11 mouse cellular contexts compared by ENCODE assay signal in the genomic region with DNA sequence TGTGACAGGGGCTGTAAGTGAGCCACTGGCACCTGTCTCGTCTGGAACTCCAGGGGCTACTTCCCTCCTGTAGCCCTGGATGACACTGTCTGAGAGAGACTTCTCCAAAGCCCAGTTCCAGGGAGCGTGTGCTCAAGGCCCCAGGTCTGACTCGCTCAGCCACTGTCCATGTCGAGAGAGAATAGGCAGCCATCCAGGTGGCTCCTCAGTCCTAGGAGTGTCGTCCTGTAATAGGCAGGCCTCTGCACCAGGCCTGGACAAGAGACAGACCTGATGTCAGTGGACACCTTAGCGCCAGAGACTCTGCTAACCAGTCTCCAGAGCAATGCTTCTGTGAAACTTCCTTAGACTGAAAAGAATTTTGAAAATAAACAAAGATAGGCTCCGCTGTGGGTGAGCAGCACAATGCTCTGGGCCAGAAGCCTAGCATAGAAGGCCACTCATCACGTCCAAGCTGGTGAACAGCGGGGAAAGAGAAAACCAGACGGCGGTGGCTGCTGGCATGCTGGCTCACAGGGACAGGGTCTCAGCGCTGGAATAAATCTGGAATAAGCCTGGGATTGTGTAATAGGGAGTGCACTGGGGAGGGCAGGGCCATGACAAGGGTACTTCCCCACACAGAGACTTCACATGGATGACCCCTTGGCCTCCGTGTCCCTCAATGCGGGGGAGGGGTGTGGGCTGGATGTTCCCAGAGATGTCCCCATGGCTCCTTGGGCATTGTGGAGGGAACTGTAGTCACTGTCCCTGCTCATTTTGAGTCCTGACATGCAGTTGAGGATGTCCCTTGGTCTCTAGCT. TPM values are rescaled to one million over a fixed set of nuclear protein-coding genes. Genes with fewer than 3 reads are reported as not detected.
A peak's percentile ranks its signal among the peaks of the same experiment; 100 is the strongest.
DNase-seq lines count a peak whose midpoint lies in the region; ATAC-seq and TF ChIP-seq lines count a peak whose summit lies in the region.
"Had no signal": no experiment of that assay in that cellular context is flagged by ENCODE, and none has a peak within 500 bp of the region (broad histone marks: within the 10 kb centered on the region; RNA-seq: fewer than 3 reads in every experiment).

No protein-coding gene starts in this region.

- peak overlapping the region; percentile 38; the same call in 1 of the 2 replicates for H3K27ac ChIP-seq in heart, embryonic 16.5 days (ENCODE audit: low read length)
- peak overlapping the region; percentile 96 for H3K27ac ChIP-seq in MEL (ENCODE audit: control insufficient read depth, low read depth, low read length)
- peak overlapping the region; percentile 72 for H3K27ac ChIP-seq in intestine, embryonic 15.5 days
- H3K27ac ChIP-seq: midbrain, embryonic 12.5 days had no signal

- DNase-seq in heart, adult 8-10 months (ENCODE audit: low spot score): no peak
- no peak for DNase-seq in MEL (ENCODE audit: low read depth, low spot score)
- DNase-seq in lung, postnatal 25 days (ENCODE audit: low spot score): peak; percentile 35
- DNase-seq in adrenal gland, postnatal 25 days: no peak
- DNase-seq in kidney, postnatal 25 days: no peak
- no peak for DNase-seq in urinary bladder, adult 2 months (ENCODE audit: low spot score)
- DNase-seq: adrenal gland, adult 2 months; heart, postnatal 4 days had no signal

- TF ChIP-seq EP300 in MEL (IDR thresholded peaks at IDR 0.05; ENCODE audit: low read depth in 1 of 2, low read length in 2 of 2): no peak

- no peaks in the 10 kb centered on the region for H3K79me2 ChIP-seq in MEL (ENCODE audit: control insufficient read depth, insufficient read depth, low read length, poor library complexity)

- ATAC-seq in heart, embryonic 16.5 days (replicated peaks; ENCODE audit: extremely low read depth, insufficient read depth, low FRiP score): no peak
- peak; percentile 22; the same call in 1 of the 2 replicates for ATAC-seq in intestine, embryonic 15.5 days

- no peak for TF ChIP-seq CTCF in MEL (IDR thresholded peaks at IDR 0.05 in 2 of 3, conservative IDR thresholded peaks at IDR 0.05 in 1 of 3; ENCODE audit: control insufficient read depth in 1 of 3, insufficient read depth in 1 of 3, low read depth in 2 of 3, low read length in 3 of 3, poor library complexity in 1 of 3, severe bottlenecking in 1 of 3)

- no peak overlapping the region for H3K4me3 ChIP-seq in heart, embryonic 16.5 days (ENCODE audit: low read length)
- H3K4me3 ChIP-seq in MEL (ENCODE audit: control insufficient read depth in 1 of 2, insufficient read depth in 1 of 2, low read depth in 2 of 2, low read length in 2 of 2): no peak overlapping the region
- H3K4me3 ChIP-seq in intestine, embryonic 15.5 days (replicated peaks): no peak overlapping the region
- H3K4me3 ChIP-seq: midbrain, embryonic 12.5 days had no signal

- no peaks in the 10 kb centered on the region; the same call in 1 of the 2 replicates for H3K27me3 ChIP-seq in heart, embryonic 16.5 days (ENCODE audit: control insufficient read depth, insufficient read depth, low read length)
- no peaks in the 10 kb centered on the region for H3K27me3 ChIP-seq in MEL (ENCODE audit: control insufficient read depth in 1 of 2, insufficient read depth in 2 of 2, low read length in 2 of 2)
- H3K27me3 ChIP-seq in intestine, embryonic 15.5 days (replicated peaks): no peaks in the 10 kb centered on the region

- 0 out of 2 replicates have a peak, but pooled peaks cover 3% of the 10 kb centered on the region for H3K9me3 ChIP-seq in heart, embryonic 16.5 days (replicated peaks; ENCODE audit: control insufficient read depth, low read length)
- H3K9me3 ChIP-seq in MEL (replicated peaks; ENCODE audit: insufficient read depth, low read length): no peaks in the 10 kb centered on the region
- no peaks in the 10 kb centered on the region for H3K9me3 ChIP-seq in intestine, embryonic 15.5 days
- H3K9me3 ChIP-seq: midbrain, embryonic 12.5 days had no signal

- no peak for TF ChIP-seq RAD21 in MEL (IDR thresholded peaks at IDR 0.05; ENCODE audit: low read depth, low read length)

- 58% methylated on average over 14 of the region's 14 CpGs for WGBS in heart, embryonic 16.5 days
- 33% methylated on average over 14 of the region's 14 CpGs for WGBS in intestine, embryonic 15.5 days

- no peak overlapping the region for H3K9ac ChIP-seq in heart, embryonic 16.5 days (ENCODE audit: low read length)
- H3K9ac ChIP-seq in MEL (ENCODE audit: control insufficient read depth, low read depth, low read length, poor library complexity, severe bottlenecking): peak overlapping the region; percentile 49
- H3K9ac ChIP-seq in intestine, embryonic 15.5 days: peak overlapping the region; percentile 8; the same call in 1 of the 2 replicates
- H3K9ac ChIP-seq: midbrain, embryonic 12.5 days had no signal

- H3K4me1 ChIP-seq in heart, embryonic 16.5 days (ENCODE audit: control insufficient read depth, insufficient read depth, low read length): no peaks in the 10 kb centered on the region
- peaks cover 5 to 24% of the 10 kb centered on the region in 2 experiments for H3K4me1 ChIP-seq in MEL (ENCODE audit: control insufficient read depth in 1 of 2, insufficient read depth in 2 of 2, low read length in 2 of 2)
- H3K4me1 ChIP-seq in intestine, embryonic 15.5 days (replicated peaks): peaks cover 33% of the 10 kb centered on the region
- H3K4me1 ChIP-seq: midbrain, embryonic 12.5 days had no signal

- no peak for TF ChIP-seq POLR2A in MEL (IDR thresholded peaks at IDR 0.05; ENCODE audit: control insufficient read depth in 1 of 2, insufficient read depth in 1 of 2, low read depth in 1 of 2, low read length in 2 of 2, poor library complexity in 1 of 2)

- no peak overlapping the region for H3K4me2 ChIP-seq in heart, embryonic 16.5 days (ENCODE audit: low read depth, low read length)
- H3K4me2 ChIP-seq in intestine, embryonic 15.5 days (replicated peaks): no peak overlapping the region; the same call in 1 of the 2 replicates
- H3K4me2 ChIP-seq: midbrain, embryonic 12.5 days had no signal

- no peaks in the 10 kb centered on the region for H3K36me3 ChIP-seq in heart, embryonic 16.5 days (ENCODE audit: control insufficient read depth, insufficient read depth)
- H3K36me3 ChIP-seq in MEL (ENCODE audit: control insufficient read depth in 1 of 2, insufficient read depth in 2 of 2, low read length in 2 of 2): peaks cover 0 to 21% of the 10 kb centered on the region in 2 experiments; a peak in 2 of 4 replicates
- no peaks in the 10 kb centered on the region for H3K36me3 ChIP-seq in intestine, embryonic 15.5 days
- H3K36me3 ChIP-seq: midbrain, embryonic 12.5 days had no signal

TF ChIP-seq in MEL, 35 proteins besides CTCF, POLR2A, EP300 and RAD21:
- TF ChIP-seq SIN3A (IDR thresholded peaks at IDR 0.05; ENCODE audit: low read length) (no peak), POLR2AphosphoS5 (IDR thresholded peaks at IDR 0.05; ENCODE audit: borderline replicate concordance, low read depth, low read length) (no peak), NRF1 (IDR thresholded peaks at IDR 0.05; ENCODE audit: insufficient read depth, low read depth, low read length, poor library complexity, severe bottlenecking) (no peak), E2F4 (IDR thresholded peaks at IDR 0.05; ENCODE audit: borderline replicate concordance, low read depth, low read length) (no peak), USF1 (IDR thresholded peaks at IDR 0.05; ENCODE audit: low read depth, low read length) (no peak), MEF2A (IDR thresholded peaks at IDR 0.05; ENCODE audit: extremely low read depth, insufficient replicate concordance, low read depth, low read length, poor library complexity, severe bottlenecking) (no peak), MAZ (IDR thresholded peaks at IDR 0.05; ENCODE audit: low read depth, low read length) (no peak), TCF12 (IDR thresholded peaks at IDR 0.05; ENCODE audit: low read depth, low read length) (no peak), UBTF (IDR thresholded peaks at IDR 0.05; ENCODE audit: borderline replicate concordance, insufficient read depth, low read depth, low read length) (no peak), ZC3H11A (IDR thresholded peaks at IDR 0.05; ENCODE audit: low read depth, low read length) (no peak)

RNA-seq across cellular contexts. Expression of a gene that starts 34.2 kb away (rescaled TPM):
- polyA plus RNA-seq in heart, embryonic 16.5 days (2015; fragmentation: Nextera tagmentation; extraction: Ambion mirVana): 141 and 145 TPM in 2 replicates
- total RNA-seq in heart, adult 8-10 months (2022): 10 to 100 TPM; 39.1 to 45.9 (median 43.7) TPM
- total RNA-seq in MEL (2012; rRNA removed): 108 and 117 TPM in 2 replicates
- polyA plus RNA-seq in MEL (2012; ENCODE audit: insufficient read depth in 1 of 2, insufficient read length in 2 of 2, low read depth in 1 of 2, low replicate concordance in 2 of 2, missing spikeins in 1 of 2): 100 to 1,000 TPM in 1 of 2 experiments, not detected in 1; 180 TPM
- polyA plus RNA-seq in intestine, embryonic 15.5 days (2015; fragmentation: Nextera tagmentation; extraction: Ambion mirVana): 147 and 148 TPM in 2 replicates
- total RNA-seq in adrenal gland, postnatal 25 days (2021): 75.7 and 104 TPM in 2 replicates
- 90.8 and 107 TPM in 2 replicates for polyA plus RNA-seq in urinary bladder, adult 2 months (2012; rRNA removed)

RNA-seq across cellular contexts. Expression of a gene that starts 39.1 kb away (rescaled TPM):
- polyA plus RNA-seq in heart, embryonic 16.5 days (2015; fragmentation: Nextera tagmentation; extraction: Ambion mirVana): 0.59 and 1.6 TPM in 2 replicates
- 1 to 10 TPM; 2.1 to 4.2 (median 2.9) TPM for total RNA-seq in heart, adult 8-10 months (2022)
- total RNA-seq in MEL (2012; rRNA removed): 38.3 and 52.9 TPM in 2 replicates
- polyA plus RNA-seq in MEL (2012; ENCODE audit: insufficient read depth in 1 of 2, insufficient read length in 2 of 2, low read depth in 1 of 2, low replicate concordance in 2 of 2, missing spikeins in 1 of 2): 10 to 100 TPM in 1 of 2 experiments, not detected in 1; 59.8 TPM
- 20.1 and 20.5 TPM in 2 replicates for polyA plus RNA-seq in intestine, embryonic 15.5 days (2015; fragmentation: Nextera tagmentation; extraction: Ambion mirVana)
- total RNA-seq in adrenal gland, postnatal 25 days (2021): 2.4 and 4.3 TPM in 2 replicates
- 45.4 and 46.6 TPM in 2 replicates for polyA plus RNA-seq in urinary bladder, adult 2 months (2012; rRNA removed)

Comparison
In these comparisons a context has a peak if more than half of its experiments do, and no peak if none do; other contexts are left out.
1. H3K27ac ChIP-seq: peak in every context shown above with its lines; median percentile 96 in MEL; 72 in intestine, embryonic 15.5 days; 38 in heart, embryonic 16.5 days.